Mouse (Mus musculus) adrenal gland, adult 10 weeks (tissue): ENCODE results near the gene Nphp1. TPM values are rescaled to one million over a fixed set of nuclear protein-coding genes. Genes with fewer than 3 reads are reported as not detected.

Experiments
- polyA plus RNA-seq: library from polyadenylated mRNA; stranded (reverse); fragments of 350-450 nt; fragmentation: Illumina TruSeq; extraction: RNeasy Lipid Tissue Mini Kit (QIAGEN cat#74804); gene quantifications from one replicate; pipeline ENCODE4 v1.2.3, GENCODE M21; 2014; ENCODE audit warnings: low read depth, low replicate concordance

The Nphp1 gene
- 15.6 TPM for polyA plus RNA-seq

DNA sequence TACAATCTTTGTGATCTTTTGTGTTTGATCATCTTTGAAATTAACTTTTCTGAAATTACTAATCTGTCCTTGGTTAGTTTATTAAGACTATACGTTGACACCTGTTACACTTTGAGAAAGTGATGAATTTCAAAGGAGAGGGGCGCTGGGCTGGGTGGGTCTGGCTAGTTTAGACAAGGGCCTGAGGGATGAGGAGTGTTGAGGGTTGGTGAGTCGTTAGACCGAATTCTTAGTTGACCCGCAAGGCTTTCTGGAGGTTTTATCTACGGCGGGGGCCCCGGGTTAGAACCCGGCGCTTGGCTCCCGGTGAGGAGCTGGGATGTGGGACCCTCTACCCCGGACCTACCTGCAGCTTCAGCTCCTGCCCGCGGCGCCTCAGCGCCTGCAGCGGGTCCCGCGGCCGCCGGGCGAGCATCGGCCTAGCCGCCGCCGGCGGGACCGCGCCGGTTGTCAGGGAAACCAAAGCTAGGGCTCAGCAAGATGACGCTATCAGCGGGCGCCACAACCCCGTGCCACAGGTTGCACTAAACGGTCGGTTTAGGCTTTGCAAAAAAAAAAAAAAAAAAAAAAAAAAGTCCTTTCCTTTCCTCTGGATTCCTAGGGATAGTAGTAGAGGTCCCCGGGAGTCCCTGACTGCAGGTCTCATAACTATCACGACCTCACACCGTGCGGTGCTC is at the start of gene Nphp1:
Gene Nphp1, minus strand, starts transcription at position 458 of the 677 bp plus-strand sequence.

GRCm38 (mm10) chr2:127831401-127832102 is 42.9 kb upstream of the Nphp1 start, which contains the start of gene Bub1:
Gene Bub1 (minus strand): TSS chr2:127831865.

GRCm38 (mm10) chr2:127791919-127792603 is 3.4 kb upstream of the Nphp1 start, which contains the start of gene Mtln:
Gene Mtln (minus strand): TSS chr2:127792488.

GRCm38 (mm10) chr2:127729671-127730070 is 59.0 kb downstream of the Nphp1 start, which contains the start of gene Mall:
Gene Mall (minus strand): TSS chr2:127729932.

Other genes with a start within 250 kb of the Nphp1 start
- 0.17 TPM for gene Prom2, start 247.4 kb downstream of the Nphp1 start, polyA plus RNA-seq
- 3.3 TPM for gene Zfp661, start 201.8 kb downstream of the Nphp1 start, polyA plus RNA-seq
- gene Mrps5, start 201.7 kb downstream of the Nphp1 start, polyA plus RNA-seq = 20.9 TPM
- gene Mal, start 132.2 kb downstream of the Nphp1 start, polyA plus RNA-seq = 19.0 TPM
- not detected for gene Mall, start 59.0 kb downstream of the Nphp1 start, polyA plus RNA-seq
- 145 TPM for gene Mtln, start 3.6 kb upstream of the Nphp1 start, polyA plus RNA-seq
- gene Bub1, start 43.0 kb upstream of the Nphp1 start, polyA plus RNA-seq = 5.4 TPM
- gene Acoxl, start 50.0 kb upstream of the Nphp1 start, polyA plus RNA-seq = not detected